ENCODE assay signal across 23 mouse cellular contexts in genomic region chr11:53888242-53888641, GRCm38 (mm10). TPM values are rescaled to one million over a fixed set of nuclear protein-coding genes. Genes with fewer than 3 reads are reported as not detected.
DNase-seq lines count a peak whose midpoint lies in the region; ATAC-seq and TF ChIP-seq lines count a peak whose summit lies in the region.
"Had no signal": no experiment of that assay in that cellular context is flagged by ENCODE, and none has a peak within 500 bp of the region (broad histone marks: within the 10 kb centered on the region; RNA-seq: fewer than 3 reads in every experiment).

No protein-coding gene starts in this region.

- intact Hi-C loops in heart, adult 2 months (cut with DNase I), result no loop called here

- no peak for ATAC-seq in liver, postnatal 0 days
- ATAC-seq: forebrain, embryonic 16.5 days; midbrain, embryonic 16.5 days had no signal

- TF ChIP-seq POLR2A in heart, adult 2 months (IDR thresholded peaks at IDR 0.05; ENCODE audit: insufficient read depth, low read depth, low read length), result no peak
- no peak for TF ChIP-seq POLR2A in liver, adult 2 months (IDR thresholded peaks at IDR 0.05; ENCODE audit: extremely low read depth, insufficient read depth, low read length)

- peaks cover 22% of the 10 kb centered on the region for H3K36me3 ChIP-seq in heart, adult 2 months (ENCODE audit: control insufficient read depth, insufficient read depth, low read length)
- peaks cover 8% of the 10 kb centered on the region; the same call in 1 of the 2 replicates for H3K36me3 ChIP-seq in heart, embryonic 10.5 days
- H3K36me3 ChIP-seq in liver, adult 2 months (ENCODE audit: control insufficient read depth, insufficient read depth, low read length), result peaks cover 9% of the 10 kb centered on the region
- H3K36me3 ChIP-seq in liver, postnatal 0 days (replicated peaks; ENCODE audit: insufficient read depth, low read length), result no peaks in the 10 kb centered on the region
- H3K36me3 ChIP-seq: liver, embryonic 15.5 days; lung, embryonic 15.5 days had no signal

- H3K79me2 ChIP-seq in heart, adult 2 months (replicated peaks; ENCODE audit: control insufficient read depth, insufficient read depth, low read length), result peaks cover 1% of the 10 kb centered on the region; the same call in 1 of the 2 replicates
- peaks cover 15% of the 10 kb centered on the region for H3K79me2 ChIP-seq in liver, adult 2 months (ENCODE audit: control insufficient read depth, insufficient read depth, low read length)

- no peaks in the 10 kb centered on the region for H3K27me3 ChIP-seq in heart, adult 2 months (ENCODE audit: control insufficient read depth, insufficient read depth, low read length)
- no peaks in the 10 kb centered on the region for H3K27me3 ChIP-seq in heart, embryonic 10.5 days (ENCODE audit: insufficient read depth, poor library complexity, severe bottlenecking)
- H3K27me3 ChIP-seq in liver, adult 2 months (ENCODE audit: control insufficient read depth, insufficient read depth, low read length), result no peaks in the 10 kb centered on the region
- H3K27me3 ChIP-seq in liver, postnatal 0 days (ENCODE audit: insufficient read depth, low read length), result no peaks in the 10 kb centered on the region
- H3K27me3 ChIP-seq: liver, embryonic 15.5 days; lung, embryonic 15.5 days had no signal

- DNase-seq in heart, adult 2 months, result no peak
- no peak for DNase-seq in heart, embryonic 10.5 days (ENCODE audit: low spot score)
- DNase-seq in kidney, adult 18-20 months, result peak; percentile 23
- DNase-seq in kidney, adult 11 months, result no peak
- DNase-seq in liver, adult 2 months (ENCODE audit: extremely low read depth, low read depth, low spot score), result no peak
- DNase-seq in liver, postnatal 0 days, result no peak
- no peak for DNase-seq in spleen, adult 12 weeks (ENCODE audit: low spot score)
- DNase-seq: adrenal gland, postnatal 25 days; cerebellum, adult 18-20 months; kidney, postnatal 10 days; liver; right cerebral cortex, adult 18-20 months had no signal

- no peak overlapping the region for H3K9ac ChIP-seq in heart, adult 2 months (ENCODE audit: low read depth, low read length)
- 0 out of 2 replicates have a peak overlapping the region, but pooled peaks have one; percentile 23 for H3K9ac ChIP-seq in liver, adult 2 months (ENCODE audit: low read depth, low read length)
- H3K9ac ChIP-seq in liver, postnatal 0 days (replicated peaks), result no peak overlapping the region
- H3K9ac ChIP-seq: hindbrain, embryonic 14.5 days; liver, embryonic 15.5 days; lung, embryonic 15.5 days had no signal

- TF ChIP-seq CTCF in heart, adult 2 months (IDR thresholded peaks at IDR 0.05), result no peak
- TF ChIP-seq CTCF in liver, adult 2 months (IDR thresholded peaks at IDR 0.05; ENCODE audit: low read depth, low read length), result no peak
- TF ChIP-seq CTCF in liver, postnatal 0 days (IDR thresholded peaks at IDR 0.05; ENCODE audit: low read depth), result no peak

- no peak overlapping the region for H3K4me3 ChIP-seq in heart, adult 2 months
- no peak overlapping the region for H3K4me3 ChIP-seq in heart, embryonic 10.5 days
- no peak overlapping the region for H3K4me3 ChIP-seq in liver, adult 2 months (ENCODE audit: insufficient read depth, low read depth, low read length)
- no peak overlapping the region for H3K4me3 ChIP-seq in liver, postnatal 0 days (ENCODE audit: low read depth, low read length)
- H3K4me3 ChIP-seq: erythroblast, embryonic 14.5 days; liver, embryonic 15.5 days; lung, embryonic 15.5 days had no signal

- H3K9me3 ChIP-seq in heart, embryonic 10.5 days, result no peaks in the 10 kb centered on the region
- H3K9me3 ChIP-seq in liver, postnatal 0 days (ENCODE audit: low read length), result no peaks in the 10 kb centered on the region
- H3K9me3 ChIP-seq: liver, embryonic 15.5 days; lung, embryonic 15.5 days had no signal

- H3K4me1 ChIP-seq in heart, adult 2 months (ENCODE audit: control insufficient read depth, insufficient read depth, low read length), result peaks cover 4% of the 10 kb centered on the region
- H3K4me1 ChIP-seq in heart, embryonic 10.5 days, result peaks cover 41% of the 10 kb centered on the region
- H3K4me1 ChIP-seq in liver, adult 2 months (ENCODE audit: control insufficient read depth, insufficient read depth, low read length), result peaks cover 24% of the 10 kb centered on the region
- H3K4me1 ChIP-seq in liver, postnatal 0 days (ENCODE audit: insufficient read depth), result peaks cover 26% of the 10 kb centered on the region

- TF ChIP-seq EP300 in heart, adult 2 months (IDR thresholded peaks at IDR 0.05; ENCODE audit: insufficient read depth, low read depth, low read length), result no peak
- no peak for TF ChIP-seq EP300 in liver, postnatal 0 days (IDR thresholded peaks at IDR 0.05; ENCODE audit: low read depth)

- 87% methylated on average over 4 of the region's 4 CpGs for WGBS in heart, adult 2 months
- 93% methylated on average over 4 of the region's 4 CpGs for WGBS in heart, embryonic 10.5 days
- WGBS in liver, adult 2 months, result 92% methylated on average over 4 of the region's 4 CpGs
- WGBS in liver, postnatal 0 days (ENCODE audit: insufficient replicate concordance), result 82% methylated on average over 4 of the region's 4 CpGs

- H3K27ac ChIP-seq in heart, adult 2 months, result peak overlapping the region; percentile 62
- H3K27ac ChIP-seq in heart, embryonic 10.5 days, result no peak overlapping the region
- peak overlapping the region; percentile 61 for H3K27ac ChIP-seq in liver, adult 2 months (replicated peaks; ENCODE audit: insufficient read depth, low read depth, low read length)
- H3K27ac ChIP-seq in liver, postnatal 0 days (ENCODE audit: low read depth), result no peak overlapping the region
- H3K27ac ChIP-seq: hindbrain, embryonic 14.5 days; liver, embryonic 15.5 days; lung, embryonic 15.5 days had no signal

- no peak overlapping the region for H3K4me2 ChIP-seq in liver, postnatal 0 days (ENCODE audit: low read depth, low read length)
- H3K4me2 ChIP-seq: liver, embryonic 15.5 days; lung, embryonic 15.5 days; midbrain, embryonic 11.5 days had no signal

RNA-seq across cellular contexts. Expression of gene Slc22a5, which starts 3.2 kb away (rescaled TPM):
- total RNA-seq in heart, adult 2 months (2021), result 10 to 100 TPM; 20.9 to 23.7 TPM
- 21.6 and 31.4 TPM in 2 replicates for polyA plus RNA-seq in heart, adult 2 months (2012; rRNA removed)
- 7.7 and 9.9 TPM in 2 replicates for polyA plus RNA-seq in heart, embryonic 10.5 days (2016; fragmentation: Nextera tagmentation; extraction: Ambion mirVana)
- 19.7 and 20.8 TPM in 2 replicates for total RNA-seq in liver, adult 2 months (2014; rRNA removed)
- polyA plus RNA-seq in liver, adult 2 months (2012; rRNA removed), result 14.7 and 17.0 TPM in 2 replicates
- polyA plus RNA-seq in liver, postnatal 0 days (2015; fragmentation: Nextera tagmentation; extraction: Ambion mirVana), result 6.8 and 7.2 TPM in 2 replicates
- polyA plus RNA-seq: erythroblast, embryonic 14.5 days had no signal

RNA-seq across cellular contexts. Expression of gene Gm12216, which starts 29.2 kb away (rescaled TPM):
- 1 to 10 TPM; 2.6 TPM for total RNA-seq in heart, adult 2 months (2021)
- polyA plus RNA-seq in heart, adult 2 months (2012; rRNA removed), result 4.4 and 5.5 TPM in 2 replicates
- 0.15 and 0.27 TPM in 2 replicates for polyA plus RNA-seq in heart, embryonic 10.5 days (2016; fragmentation: Nextera tagmentation; extraction: Ambion mirVana)
- 2.2 and 3.2 TPM in 2 replicates for total RNA-seq in liver, adult 2 months (2014; rRNA removed)
- 2.4 and 2.7 TPM in 2 replicates for polyA plus RNA-seq in liver, adult 2 months (2012; rRNA removed)
- 1.1 and 1.5 TPM in 2 replicates for polyA plus RNA-seq in liver, postnatal 0 days (2015; fragmentation: Nextera tagmentation; extraction: Ambion mirVana)
- total RNA-seq: MEL had no signal
- polyA plus RNA-seq: erythroblast, embryonic 14.5 days; forebrain, embryonic 11.5 days; hindbrain, embryonic 14.5 days; limb, embryonic 11.5 days; liver, embryonic 15.5 days; neural tube, embryonic 11.5 days had no signal

Comparison
In these comparisons a context has a peak if more than half of its experiments do, and no peak if none do; other contexts are left out.
1. H3K27ac ChIP-seq: peak in heart, adult 2 months (single experiment) and liver, adult 2 months (single experiment); none in heart, embryonic 10.5 days (single experiment) and liver, postnatal 0 days (single experiment).